Mouse (Mus musculus) adipocyte (in vitro differentiated cells): Measurements from ENCODE around the gene Bri3bp.

Source experiments
- DNase-seq: peaks from one replicate; pipeline ENCODE4 v3.0.0-alpha.2; 2016; ENCODE audit warnings: low spot score

Bri3bp gene

DNA sequence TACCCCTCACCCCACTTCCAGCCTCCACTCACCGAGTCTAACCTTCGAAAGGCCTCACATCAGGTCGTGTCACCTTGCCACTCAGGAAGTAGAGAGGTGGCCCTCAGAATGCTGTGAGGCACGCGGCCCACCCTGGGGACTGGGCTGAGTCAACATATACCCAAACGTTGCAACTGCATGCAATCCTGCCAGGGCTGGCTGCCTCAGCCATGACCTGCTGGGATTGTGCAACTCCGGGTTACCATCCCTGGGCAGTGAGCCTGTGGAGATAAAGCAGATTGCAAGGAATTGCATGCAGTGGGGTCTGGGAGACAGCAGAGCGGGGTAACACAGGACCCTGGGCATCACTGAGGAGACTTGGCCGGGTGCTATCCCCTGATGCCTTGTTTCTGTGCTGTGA, 11.2 kb downstream of the Bri3bp start:
- peak; percentile 69 for DNase-seq

GRCm38 (mm10) chr5:125456100-125456499, 14.7 kb downstream of the Bri3bp start:
- DNase-seq: no peak

DNA sequence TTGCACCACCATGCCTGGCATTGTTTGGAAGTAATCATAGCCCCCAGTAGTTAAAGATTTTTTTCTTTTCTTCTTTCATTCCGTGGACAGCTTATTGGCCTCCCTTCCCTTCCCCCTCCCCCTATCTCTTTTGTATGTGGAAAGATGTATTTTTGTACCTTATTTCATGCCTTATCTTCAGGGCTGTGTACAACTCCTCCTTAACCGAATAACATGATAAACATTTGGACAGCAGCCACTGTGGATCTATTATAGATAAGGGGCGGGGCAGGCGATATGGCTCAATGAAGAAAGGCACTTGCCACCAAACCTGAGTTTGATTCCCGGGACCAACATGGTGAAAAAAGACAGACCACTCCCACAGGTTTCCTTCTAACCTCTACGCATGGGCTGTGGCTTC, 16.2 kb downstream of the Bri3bp start:
- no peak for DNase-seq

GRCm38 (mm10) chr5:125460574-125460973, 19.2 kb downstream of the Bri3bp start:
- no peak for DNase-seq

DNA sequence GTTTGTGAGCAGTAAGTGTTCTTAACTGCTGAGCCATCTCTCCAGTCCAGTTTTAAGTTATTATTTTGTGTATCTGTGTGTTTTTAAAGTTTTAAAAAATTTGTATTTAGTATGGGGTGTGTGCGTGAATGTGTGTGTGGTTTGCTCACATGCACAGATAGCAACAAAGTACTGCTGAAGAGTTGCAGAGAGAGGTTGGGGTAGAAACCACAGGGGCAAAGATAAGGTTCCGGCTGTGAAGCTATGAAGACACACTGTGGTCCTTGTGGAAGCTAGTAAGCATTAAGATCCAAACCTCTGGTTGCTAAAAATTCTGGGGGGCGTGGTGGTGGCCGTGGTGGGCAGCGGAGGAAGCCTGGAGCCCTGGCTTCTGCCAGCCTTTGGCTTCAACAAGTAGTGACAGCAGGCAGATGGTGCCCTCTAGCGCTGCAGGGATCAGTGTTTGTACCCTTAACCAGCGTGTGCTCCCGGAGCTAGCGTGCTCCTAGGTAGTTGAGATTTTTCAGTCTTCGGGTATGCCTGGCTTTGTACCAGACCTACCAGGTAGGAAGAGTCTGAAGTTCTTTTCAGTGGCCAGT, 20.6 kb downstream of the Bri3bp start:
- no peak for DNase-seq

DNA sequence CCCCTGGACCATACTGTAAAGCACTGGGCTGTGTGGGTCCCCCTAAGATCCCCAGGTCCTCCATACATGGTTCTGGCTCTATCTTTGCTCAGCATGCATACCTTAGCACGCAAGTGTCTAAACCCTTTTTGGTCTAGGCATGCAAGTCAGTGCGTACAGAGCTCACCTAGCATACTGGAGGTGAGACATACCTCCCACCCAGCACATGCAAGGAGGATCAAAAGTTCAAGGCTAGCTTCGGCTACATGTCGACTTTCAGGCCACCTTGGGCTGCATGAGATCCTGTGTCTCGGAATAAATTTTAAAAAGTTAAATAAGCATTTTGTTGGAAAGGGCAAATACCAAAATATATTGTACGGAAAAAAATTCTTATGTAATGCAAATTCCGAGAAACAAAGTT, 23.8 kb downstream of the Bri3bp start:
- DNase-seq: no peak

DNA sequence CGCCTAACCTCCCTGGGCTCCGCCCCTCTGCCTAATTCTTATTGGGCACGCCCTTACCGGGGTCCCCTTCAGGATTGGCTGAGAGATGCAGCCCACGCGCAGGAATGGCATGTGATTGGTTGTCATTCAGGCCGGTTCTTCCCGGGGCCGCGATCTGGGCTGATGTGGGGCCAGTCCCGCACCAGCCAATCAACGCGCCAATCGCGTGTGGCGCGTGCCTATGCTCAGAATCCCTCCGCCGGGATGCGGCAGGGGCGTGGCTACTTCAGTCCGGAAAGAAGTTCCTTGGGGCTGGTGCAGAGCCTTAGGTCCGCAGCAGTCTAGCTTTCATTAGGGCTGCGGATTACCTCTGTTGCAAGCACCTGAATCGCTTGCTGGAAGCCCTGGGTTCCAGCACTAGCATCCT, 24.3 kb downstream of the Bri3bp start:
- peak; percentile 98 for DNase-seq

- no peak for DNase-seq
Measured at GRCm38 (mm10) chr5:125466483-125466882, 25.1 kb downstream of the Bri3bp start.

DNA sequence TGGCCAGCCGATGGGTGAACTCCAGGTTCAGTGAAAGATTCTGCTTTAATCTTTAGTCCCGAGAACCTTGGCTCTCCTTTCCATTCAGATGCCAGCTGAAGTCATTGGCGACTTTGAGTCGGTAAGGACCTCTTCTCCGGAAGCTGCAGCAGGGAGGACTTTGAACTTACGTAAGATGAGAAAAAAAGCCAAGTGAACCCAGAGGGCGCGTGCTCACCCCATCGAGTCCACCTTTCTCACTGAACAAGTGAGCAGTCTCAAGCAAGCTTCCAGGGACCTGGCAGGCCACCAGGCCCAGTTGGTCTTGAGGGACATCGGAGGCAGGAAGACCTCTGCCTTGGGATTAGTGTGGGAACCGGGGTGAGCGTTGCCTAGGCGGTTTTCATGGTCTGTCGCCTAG, 25.9 kb downstream of the Bri3bp start:
- DNase-seq: peak; percentile 60

DNA sequence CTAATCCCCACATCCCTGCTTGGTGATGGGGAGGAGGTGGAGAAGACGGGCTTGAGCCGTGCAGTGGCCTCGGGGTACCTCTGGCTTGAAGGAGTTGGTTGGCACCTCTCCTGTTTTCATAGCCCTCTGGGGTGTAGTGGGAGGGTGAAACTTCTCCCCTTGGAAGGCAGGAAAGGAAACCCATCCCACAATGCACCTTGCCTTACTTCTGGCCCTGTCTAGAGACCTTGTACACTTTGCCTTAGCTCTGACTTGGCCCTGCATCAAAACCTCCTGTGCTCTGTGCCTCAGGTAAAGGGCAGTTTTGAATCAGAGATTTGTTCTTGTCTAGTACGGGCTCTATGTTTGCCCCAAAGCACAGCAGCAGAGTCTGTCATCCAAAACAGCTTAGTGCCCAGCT, 29.3 kb downstream of the Bri3bp start:
- no peak for DNase-seq

DNA sequence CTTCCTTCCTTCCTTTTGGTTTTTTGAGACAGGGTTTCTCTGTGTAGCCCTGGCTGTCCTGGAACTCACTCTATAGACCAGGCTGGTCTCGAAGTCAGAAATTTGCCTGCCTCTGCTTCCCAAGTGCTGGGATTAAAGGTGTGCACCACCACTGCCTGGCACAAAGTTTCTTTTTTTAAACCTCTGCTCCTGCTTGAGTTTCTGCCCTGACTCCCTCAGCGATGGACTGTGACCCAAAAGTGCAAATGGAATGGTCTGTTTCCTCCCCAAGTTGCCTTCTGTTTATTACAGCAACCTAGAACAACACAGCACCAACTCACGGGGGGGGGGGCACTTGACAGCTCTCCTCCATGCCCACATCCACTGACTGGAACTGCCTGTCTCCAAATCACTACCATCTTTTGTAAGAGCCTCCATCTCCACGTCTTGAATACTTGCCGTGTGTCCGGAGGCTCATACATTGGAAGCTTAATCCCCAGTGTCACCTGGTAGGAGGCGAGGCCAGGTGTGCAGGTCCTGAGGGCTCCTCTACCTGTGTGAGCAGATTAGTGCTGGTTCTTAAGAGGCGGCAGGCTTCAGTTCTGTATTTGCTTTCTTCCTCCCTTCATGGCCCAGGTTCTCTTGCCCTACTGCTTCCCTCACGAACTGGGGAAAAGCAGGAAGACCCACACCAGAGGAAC, 31.6 kb downstream of the Bri3bp start:
- DNase-seq: no peak

DNA sequence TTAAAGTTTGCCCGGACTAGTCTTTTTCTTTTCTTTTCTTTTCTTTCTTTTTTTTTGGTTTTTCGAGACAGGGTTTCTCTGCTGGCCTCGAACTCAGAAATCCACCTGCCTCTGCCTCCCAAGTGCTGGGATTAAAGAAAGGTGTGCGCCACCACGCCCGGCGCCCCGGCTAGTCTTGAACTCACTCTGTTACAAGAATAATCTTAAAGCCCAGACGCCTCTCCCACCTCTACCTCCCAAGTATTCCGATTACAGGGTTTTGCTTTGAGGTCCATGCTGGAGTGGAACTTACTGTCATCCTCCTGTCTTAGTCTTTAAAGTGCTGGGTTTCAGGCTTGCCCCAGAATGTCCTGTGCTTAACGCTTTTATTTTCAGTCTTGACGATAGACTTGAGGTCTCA, 33.7 kb downstream of the Bri3bp start:
- no peak for DNase-seq

GRCm38 (mm10) chr5:125475601-125476285, 34.4 kb downstream of the Bri3bp start, which contains the start of gene Aacs:
Aacs (plus strand) TSS chr5:125475814.
- DNase-seq: peak; percentile 97

GRCm38 (mm10) chr5:125476286-125476625, 34.9 kb downstream of the Bri3bp start:
- DNase-seq: peak; percentile 38

GRCm38 (mm10) chr5:125476799-125477198, 35.4 kb downstream of the Bri3bp start:
- DNase-seq: no peak

DNA sequence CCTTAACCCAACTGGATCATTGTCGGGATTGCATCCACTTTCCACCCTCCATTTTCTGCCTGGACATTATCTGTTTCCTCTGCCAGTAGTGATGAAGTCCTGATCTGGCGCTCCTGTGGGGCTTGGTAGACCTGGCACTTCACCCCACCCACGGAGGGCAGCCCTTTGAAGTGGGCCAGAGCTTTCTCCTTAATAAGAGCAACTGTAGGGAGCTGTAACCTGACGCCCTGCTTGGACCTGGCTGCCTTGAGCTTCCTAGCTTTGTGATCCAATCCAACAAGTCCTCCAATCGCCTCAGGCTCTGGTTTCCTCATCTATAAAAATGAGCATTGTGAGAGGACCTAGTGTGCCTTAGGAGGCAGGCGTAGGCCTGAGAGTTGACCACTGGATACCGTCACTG, 36.2 kb downstream of the Bri3bp start:
- DNase-seq: no peak

GRCm38 (mm10) chr5:125478037-125478436, 36.7 kb downstream of the Bri3bp start:
- DNase-seq: no peak

GRCm38 (mm10) chr5:125479376-125479775, 38.0 kb downstream of the Bri3bp start:
- no peak for DNase-seq

- no peak for DNase-seq
Measured at GRCm38 (mm10) chr5:125480434-125481231, 39.3 kb downstream of the Bri3bp start.

DNA sequence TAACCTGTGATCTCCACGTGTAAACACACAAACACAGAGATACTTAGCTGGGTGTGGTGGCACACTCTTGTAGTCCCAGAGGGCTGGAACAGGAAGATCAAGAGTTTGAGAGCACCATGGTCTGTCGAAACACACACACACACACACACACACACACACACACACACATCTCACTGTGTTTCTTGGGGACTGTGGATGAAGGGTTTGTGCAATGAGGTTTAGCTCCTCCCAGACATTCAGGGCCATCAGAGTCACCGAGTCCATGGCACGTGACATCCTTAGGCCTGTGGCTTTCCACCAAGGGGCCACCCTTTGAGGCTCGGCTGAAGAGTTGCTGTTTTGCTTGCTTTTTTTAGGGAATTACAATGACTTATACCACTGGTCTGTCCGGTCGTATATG, 41.1 kb downstream of the Bri3bp start:
- DNase-seq: no peak

DNA sequence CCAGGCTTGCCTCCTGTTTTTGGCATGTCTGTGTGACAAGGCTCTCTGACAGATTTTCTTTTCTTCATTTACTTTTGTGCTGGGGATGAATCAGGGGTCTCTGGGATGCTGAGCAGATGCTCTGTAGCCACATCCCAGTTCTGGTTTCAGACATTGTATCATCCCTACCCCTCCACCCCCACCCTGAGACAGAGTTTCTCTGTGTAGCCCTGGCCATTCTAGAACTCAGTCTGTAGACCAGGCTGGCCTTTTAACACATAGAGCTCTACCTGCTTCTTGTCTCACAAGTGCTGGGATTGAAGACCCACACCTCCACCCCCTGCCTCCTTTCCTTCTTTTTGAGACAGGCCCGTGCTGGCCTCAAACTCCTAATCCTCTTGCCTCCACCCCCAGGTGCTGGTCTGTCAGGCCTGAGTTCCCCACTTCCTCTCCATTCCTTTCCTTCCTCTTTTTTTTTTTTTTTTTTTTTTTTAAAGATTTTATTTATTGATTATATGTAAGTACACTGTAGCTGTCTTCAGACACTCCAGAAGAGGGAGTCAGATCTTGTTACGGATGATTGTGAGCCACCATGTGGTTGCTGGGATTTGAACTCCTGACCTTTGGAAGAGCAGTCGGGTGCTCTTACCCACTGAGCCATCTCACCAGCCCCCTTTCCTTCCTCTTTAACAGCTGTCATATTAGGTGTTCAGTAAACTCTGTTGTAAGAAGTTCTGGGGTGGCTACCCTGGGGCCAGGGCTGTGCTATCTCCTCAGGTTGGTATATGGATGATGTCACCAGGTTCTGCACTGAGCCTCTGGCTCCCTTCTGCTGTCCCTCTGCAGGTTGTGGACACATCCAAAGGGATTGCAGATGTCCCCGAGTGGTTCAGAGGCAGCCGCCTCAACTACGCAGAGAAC, 42.6 kb downstream of the Bri3bp start:
- DNase-seq: no peak
